Mouse (Mus musculus) kidney, adult 11 months (tissue): ENCODE measurements around the gene Nipal3.

Experiments used
- DNase-seq: peaks from one replicate; pipeline ENCODE4 v3.0.0; 2022

The Nipal3 gene

GRCm38 (mm10) chr4:135501587-135501986 is 6.7 kb upstream of the Nipal3 start:
- no peak for DNase-seq

DNA sequence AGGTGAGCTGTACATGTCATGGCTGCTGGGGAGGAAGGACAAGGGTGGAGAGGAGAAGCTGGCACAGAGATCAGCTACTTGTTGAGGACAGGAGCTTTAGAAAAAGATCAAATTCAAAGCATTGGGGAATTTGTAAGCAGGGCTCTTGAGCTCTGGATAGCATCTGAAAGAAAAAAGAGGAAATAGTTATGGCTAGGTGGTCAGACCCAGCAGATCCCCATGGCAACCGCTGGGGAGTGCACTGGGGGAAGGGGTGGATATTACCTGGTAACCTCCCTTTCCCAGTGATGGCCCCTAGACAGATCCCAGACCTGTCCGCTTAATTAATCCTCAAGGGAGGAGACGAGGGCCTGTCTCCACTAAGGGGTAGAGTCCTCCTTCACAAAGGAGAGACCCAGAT is 5.0 kb upstream of the Nipal3 start:
- no peak for DNase-seq

DNA sequence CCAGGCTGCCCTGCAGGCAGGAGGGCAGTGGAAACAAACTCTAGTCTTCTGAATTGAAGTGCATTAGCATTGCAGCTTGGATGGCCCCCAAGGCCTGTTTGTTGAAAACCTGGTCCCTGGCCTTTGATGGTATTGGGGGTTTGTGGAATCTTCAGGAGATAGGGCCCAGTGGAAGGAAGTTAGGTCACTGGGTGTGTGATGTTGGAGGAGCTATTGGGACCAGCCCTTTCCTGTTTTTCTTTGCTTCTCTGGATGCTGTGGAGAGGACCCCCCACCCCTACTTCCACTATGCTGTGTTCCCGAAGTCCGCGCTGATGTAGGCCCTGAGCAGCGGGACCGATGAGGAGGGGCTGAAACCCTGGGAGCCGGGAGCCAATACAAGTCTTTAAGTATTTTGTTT is 3.3 kb upstream of the Nipal3 start:
- no peak for DNase-seq

DNA sequence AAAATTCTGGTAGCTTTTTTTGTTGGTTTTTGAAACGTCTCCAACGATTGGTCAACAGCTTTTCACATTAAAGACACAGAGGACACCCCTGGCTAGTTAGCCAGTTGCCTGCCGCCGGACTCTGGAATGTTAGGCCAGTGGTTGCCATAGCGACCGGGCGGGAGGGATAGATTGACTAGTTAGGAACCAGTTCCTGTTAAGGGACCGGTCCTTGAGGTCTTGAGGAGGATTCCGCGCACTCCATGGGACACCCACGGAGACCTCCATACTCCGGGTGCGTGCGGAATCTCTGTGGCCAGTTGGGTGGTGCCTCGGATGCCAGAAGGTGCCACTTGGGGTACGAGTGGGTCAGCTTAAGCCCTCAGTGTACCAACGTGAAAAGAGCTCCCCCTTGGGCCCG is 972 bp upstream of the Nipal3 start:
- DNase-seq = peak; percentile 91

- no peak for DNase-seq
Measured at GRCm38 (mm10) chr4:135495397-135495791, 556 bp upstream of the Nipal3 start.

GRCm38 (mm10) chr4:135493691-135494520 is 932 bp downstream of the Nipal3 start:
- peak; percentile 49 for DNase-seq

GRCm38 (mm10) chr4:135493271-135493670 is 1.6 kb downstream of the Nipal3 start:
- no peak for DNase-seq

GRCm38 (mm10) chr4:135489256-135489655 is 5.6 kb downstream of the Nipal3 start:
- DNase-seq = no peak

DNA sequence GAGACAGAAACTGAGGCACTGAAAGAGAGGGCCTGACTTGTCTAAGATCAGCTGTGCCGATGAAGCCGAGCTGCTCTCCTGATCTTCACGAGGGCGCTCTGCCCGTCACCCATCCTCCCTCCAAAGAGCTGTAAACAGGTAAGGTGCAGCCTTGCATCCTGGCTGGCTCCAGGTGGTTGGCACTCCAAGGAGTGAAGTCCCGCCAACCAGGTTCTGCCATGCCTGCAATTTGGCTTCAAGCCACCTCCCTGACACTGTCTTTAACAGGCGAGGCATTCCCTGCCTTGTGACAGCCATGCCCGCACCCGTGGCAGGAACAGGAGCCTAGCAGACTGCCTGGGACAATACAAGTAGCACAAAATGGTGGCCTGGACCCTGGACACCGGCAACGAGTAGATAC is 8.5 kb downstream of the Nipal3 start:
- peak; percentile 40 for DNase-seq

GRCm38 (mm10) chr4:135485086-135485485 is 9.8 kb downstream of the Nipal3 start:
- DNase-seq = no peak

GRCm38 (mm10) chr4:135480370-135480769 is 14.5 kb downstream of the Nipal3 start:
- DNase-seq = no peak

- no peak for DNase-seq
Measured at GRCm38 (mm10) chr4:135477851-135478250, 17.0 kb downstream of the Nipal3 start.

GRCm38 (mm10) chr4:135463406-135463805 is 31.4 kb downstream of the Nipal3 start:
- no peak for DNase-seq

- no peak for DNase-seq
Measured at GRCm38 (mm10) chr4:135453572-135453971, 41.3 kb downstream of the Nipal3 start.

DNA sequence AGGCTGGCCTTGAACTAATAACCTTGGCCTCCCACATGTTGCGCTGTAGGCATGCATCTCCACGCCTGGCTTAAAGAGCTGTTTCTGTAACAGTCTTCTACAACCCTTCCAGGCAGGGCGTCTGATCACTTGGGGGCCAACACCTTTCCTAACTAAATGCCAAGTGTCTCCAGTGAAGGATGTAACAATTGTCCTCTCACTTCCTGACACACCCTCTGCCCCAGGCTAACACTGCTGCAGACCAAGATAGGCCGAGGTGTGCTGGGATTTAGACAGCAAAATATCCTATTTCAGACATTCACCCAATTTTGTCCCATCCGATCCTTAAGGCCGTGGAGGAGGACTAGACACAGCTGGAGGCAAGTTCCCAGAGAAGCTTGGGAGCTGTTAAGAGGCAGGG is 41.7 kb downstream of the Nipal3 start:
- DNase-seq = peak; percentile 55

DNA sequence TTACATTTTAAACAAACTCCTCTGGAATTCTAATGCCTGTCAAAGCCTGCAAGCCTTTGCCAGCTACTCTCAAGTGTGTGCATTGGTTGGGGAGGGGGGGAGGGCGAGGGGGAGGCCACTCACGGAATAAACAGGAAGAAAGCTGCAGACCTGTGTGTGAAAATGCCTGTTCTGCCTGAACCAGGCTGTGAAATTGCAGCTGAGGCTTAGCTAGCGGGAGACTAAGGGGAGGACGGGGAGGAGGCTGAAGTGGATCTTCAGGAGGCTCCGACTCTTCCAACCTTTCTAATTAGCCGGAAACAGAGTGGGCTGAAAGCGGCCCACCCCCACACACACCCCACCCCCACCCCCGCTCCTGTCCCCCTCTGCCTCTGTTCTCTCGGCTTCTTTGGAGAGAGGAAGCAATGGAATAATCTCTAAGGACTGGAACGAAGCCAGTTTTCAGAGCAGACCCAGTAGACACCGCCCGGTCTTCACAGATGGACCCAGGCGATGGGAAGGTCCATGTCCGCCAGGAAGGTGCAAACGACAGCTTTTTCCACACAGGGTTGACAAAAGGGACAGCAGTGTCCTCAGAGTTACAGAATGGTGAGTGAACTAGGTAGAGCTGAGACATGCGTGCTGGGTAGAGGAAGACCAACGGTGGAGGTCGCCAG is 43.4 kb downstream of the Nipal3 start:
- no peak for DNase-seq

DNA sequence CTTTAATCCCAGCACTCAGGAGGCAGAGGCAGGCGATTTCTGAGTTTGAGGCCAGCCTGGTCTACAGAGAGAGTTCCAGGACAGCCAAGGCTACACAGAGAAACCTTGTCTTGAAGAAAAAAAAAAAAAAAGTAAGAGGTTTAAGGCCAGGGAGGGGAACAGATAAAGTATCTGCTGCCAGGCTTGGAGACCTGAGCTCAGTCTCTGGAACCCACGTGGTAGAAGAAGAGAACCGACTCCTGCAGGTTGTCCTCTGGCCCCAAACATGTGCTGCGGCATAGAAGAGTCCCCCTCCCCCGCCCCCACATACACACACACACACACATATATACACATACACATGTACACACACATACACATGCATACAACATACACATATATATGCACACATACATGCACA is 52.4 kb downstream of the Nipal3 start:
- no peak for DNase-seq

DNA sequence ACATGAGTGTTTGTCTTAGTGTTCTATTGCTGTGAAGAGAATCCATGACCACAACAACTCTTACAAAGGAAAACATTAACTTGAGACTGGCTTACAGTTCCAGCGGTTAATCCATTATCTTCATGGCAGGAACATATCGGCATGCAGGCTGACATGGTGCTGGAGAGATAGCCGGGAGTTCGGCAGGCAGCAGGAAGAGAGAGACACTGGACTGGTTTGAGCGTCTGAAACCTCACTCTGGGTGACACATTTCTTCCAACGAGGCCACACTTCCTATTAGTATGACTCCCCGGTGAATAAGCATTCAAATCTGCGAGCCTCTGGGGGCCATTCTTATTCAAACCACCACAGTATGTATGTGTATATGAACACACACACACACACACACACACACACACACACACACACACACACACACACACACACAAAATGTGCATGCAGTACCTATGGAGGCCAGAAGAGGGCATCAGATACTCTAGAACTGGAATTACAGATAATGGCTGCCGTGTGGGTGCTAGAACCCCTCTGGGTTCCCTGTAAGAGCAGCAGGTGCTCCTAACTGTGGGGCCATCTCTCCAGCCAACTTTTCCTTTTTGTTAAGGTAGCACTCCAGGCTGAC is 54.8 kb downstream of the Nipal3 start:
- no peak for DNase-seq

DNA sequence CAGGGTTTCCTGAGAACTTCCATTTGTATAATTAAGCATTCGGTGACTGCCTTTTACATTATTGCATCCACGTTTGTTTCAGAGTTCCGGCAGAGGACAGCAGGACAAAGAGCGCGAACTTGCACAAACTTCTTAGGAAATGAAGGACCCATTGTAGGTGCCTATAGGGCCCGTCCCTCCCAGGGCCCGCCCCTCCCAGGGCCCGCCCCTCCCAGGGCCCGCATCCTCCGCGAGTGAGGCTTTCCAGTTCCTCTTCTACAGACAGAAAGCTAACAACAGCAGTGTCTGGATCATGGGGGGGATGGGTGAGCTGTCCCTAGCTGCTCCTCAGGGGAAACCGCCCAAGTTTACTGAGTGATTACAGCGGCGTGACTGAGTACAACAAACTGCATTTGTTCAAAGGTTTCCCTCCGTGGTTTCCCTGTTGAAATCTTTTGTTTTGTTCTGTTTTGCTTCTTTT is 55.6 kb downstream of the Nipal3 start:
- DNase-seq = peak; percentile 51

- DNase-seq = no peak
Measured at GRCm38 (mm10) chr4:135437924-135438323, 56.9 kb downstream of the Nipal3 start.

DNA sequence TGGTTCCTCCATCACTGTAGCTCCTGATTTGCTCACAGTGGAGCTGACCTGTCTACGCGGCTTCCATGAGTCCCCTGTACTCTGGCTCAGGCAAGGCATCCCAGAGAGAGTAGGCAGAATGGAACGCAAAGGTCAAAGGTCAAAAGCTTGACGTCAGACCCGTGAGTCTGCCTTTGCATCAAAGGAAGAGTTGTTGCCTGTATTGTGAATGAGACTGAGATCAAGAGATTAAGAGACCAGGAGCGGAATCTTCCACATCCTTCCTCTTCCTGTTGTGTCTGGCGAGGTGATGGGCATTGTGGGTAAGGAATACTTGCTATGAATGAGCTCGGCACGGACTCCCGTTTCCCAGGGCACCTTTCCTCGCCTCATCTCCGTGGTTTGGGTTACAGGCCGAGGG is 58.5 kb downstream of the Nipal3 start:
- peak; percentile 61 for DNase-seq

GRCm38 (mm10) chr4:135434395-135434789 is 60.4 kb downstream of the Nipal3 start:
- DNase-seq = no peak

GRCm38 (mm10) chr4:135433443-135434394 is 61.1 kb downstream of the Nipal3 start, which contains the start of gene Rcan3:
TSS of gene Rcan3 (minus strand) at chr4:135433853.
- peak; percentile 76 for DNase-seq
